Mouse (Mus musculus) thymus, adult 2 months (tissue): Measurements from ENCODE around the gene Hoxb8.

Experiments used
- CTCF ChIP-seq: fragments of 200-500 bp; IDR thresholded peaks from 2 replicates; pipeline ENCODE4 v1.5.1; 2012; ENCODE audit warnings: mild to moderate bottlenecking, control low read depth, low read length, moderate library complexity, borderline replicate concordance; ENCODE audit not compliant: control insufficient read depth, poor library complexity, insufficient read depth; ENCODE audit errors: extremely low read depth
- POLR2A ChIP-seq: fragments of 200-500 bp; IDR thresholded peaks from 2 replicates; pipeline ENCODE4 v1.6.1; 2012; ENCODE audit warnings: mild to moderate bottlenecking, low read length, control low read depth, moderate library complexity; ENCODE audit not compliant: control insufficient read depth, poor library complexity, insufficient read depth; ENCODE audit errors: extremely low read depth

- no peak for TF ChIP-seq CTCF
- no peak for TF ChIP-seq POLR2A
Measured at GRCm38 (mm10) chr11:96269869-96270268, 11.8 kb upstream of the Hoxb8 start.
